Mouse (Mus musculus) MEL (cell line): ENCODE results near the gene Cyp26b1. TPM values are rescaled to one million over a fixed set of nuclear protein-coding genes. Genes with fewer than 3 reads are reported as not detected.

Experiments
- DNase-seq: peaks from one replicate; pipeline ENCODE4 v3.0.0; 2011; ENCODE audit warnings: low read depth, low spot score
- H3K27ac ChIP-seq: 2 replicates; pipeline ENCODE4 v1.5.1; 2012; ENCODE audit warnings: low read depth, mild to moderate bottlenecking, control low read depth, low read length, moderate library complexity; ENCODE audit not compliant: control insufficient read depth
- H3K27me3 ChIP-seq, 2 experiments: fragments of 150-350 bp in 1 of 2; sonication (generic) in 1 of 2; 2 replicates each; pipeline ENCODE4 v1.6.1; 2012; ENCODE audit warnings: low read length in 2 of 2, mild to moderate bottlenecking in 2 of 2, improper control_type of control experiment in 1 of 2, moderate library complexity in 1 of 2; ENCODE audit not compliant: insufficient read depth in 2 of 2, control insufficient read depth in 1 of 2
- H3K36me3 ChIP-seq, 2 experiments: 2 replicates each; pipeline ENCODE4 v1.6.1; 2012 to 2014; ENCODE audit warnings: low read length in 2 of 2, improper control_type of control experiment in 1 of 2, inconsistent platforms in 1 of 2, mild to moderate bottlenecking in 1 of 2; ENCODE audit not compliant: insufficient read depth in 2 of 2, control insufficient read depth in 1 of 2
- H3K4me1 ChIP-seq, 2 experiments: fragments of 150-350 bp in 1 of 2; sonication (generic) in 1 of 2; 2 replicates each; pipeline ENCODE4 v1.6.1; 2012; ENCODE audit warnings: low read length in 2 of 2, improper control_type of control experiment in 1 of 2, mild to moderate bottlenecking in 1 of 2; ENCODE audit not compliant: insufficient read depth in 2 of 2, control insufficient read depth in 1 of 2
- H3K4me3 ChIP-seq, 2 experiments: fragments of 150-350 bp in 1 of 2; sonication (generic) in 1 of 2; 2 replicates each; pipeline ENCODE4 v1.5.1; 2012; ENCODE audit warnings: low read depth in 2 of 2, low read length in 2 of 2, mild to moderate bottlenecking in 2 of 2, moderate library complexity in 2 of 2, control low read depth in 1 of 2, improper control_type of control experiment in 1 of 2; ENCODE audit not compliant: control insufficient read depth in 1 of 2, insufficient read depth in 1 of 2
- H3K79me2 ChIP-seq: 2 replicates; pipeline ENCODE4 v1.6.1; 2012; ENCODE audit warnings: mild to moderate bottlenecking, low read length, moderate library complexity; ENCODE audit not compliant: control insufficient read depth, poor library complexity, insufficient read depth
- H3K9ac ChIP-seq: 2 replicates; pipeline ENCODE4 v1.6.1; 2012; ENCODE audit warnings: low read depth, mild to moderate bottlenecking, control low read depth, low read length, moderate library complexity; ENCODE audit not compliant: control insufficient read depth, poor library complexity, severe bottlenecking
- H3K9me3 ChIP-seq: fragments of 150-350 bp; sonication (generic); replicated peaks from 2 replicates; pipeline ENCODE4 v1.6.1; 2012; ENCODE audit warnings: mild to moderate bottlenecking, low read length, improper control_type of control experiment, moderate library complexity; ENCODE audit not compliant: insufficient read depth
- CHD2 ChIP-seq: IDR thresholded peaks from 2 replicates; pipeline ENCODE4 v1.6.1; 2011; ENCODE audit warnings: low read length, improper control_type of control experiment
- CTCF ChIP-seq, 3 experiments: IDR thresholded peaks in 2 of 3; conservative IDR thresholded peaks in 1 of 3; 2 replicates each; pipeline ENCODE4 v1.5.1; 2011 to 2012; ENCODE audit warnings: low read length in 3 of 3, low read depth in 2 of 3, mild to moderate bottlenecking in 2 of 3, improper control_type of control experiment in 1 of 3, inconsistent platforms in 1 of 3, mixed read lengths in 1 of 3, moderate library complexity in 1 of 3; ENCODE audit not compliant: control insufficient read depth in 1 of 3, insufficient read depth in 1 of 3, poor library complexity in 1 of 3, severe bottlenecking in 1 of 3
- E2F4 ChIP-seq: IDR thresholded peaks from 2 replicates; pipeline ENCODE4 v1.6.1; 2011; ENCODE audit warnings: low read depth, low read length, improper control_type of control experiment, borderline replicate concordance
- ELF1 ChIP-seq: IDR thresholded peaks from 2 replicates; pipeline ENCODE4 v1.6.1; 2014; ENCODE audit warnings: low read depth, mild to moderate bottlenecking, inconsistent platforms, low read length, improper control_type of control experiment, moderate library complexity
- EP300 ChIP-seq, 2 experiments: IDR thresholded peaks; 2 replicates each; pipeline ENCODE4 v1.6.1; 2011; ENCODE audit warnings: improper control_type of control experiment in 2 of 2, low read length in 2 of 2, low read depth in 1 of 2, mild to moderate bottlenecking in 1 of 2
- ETS1 ChIP-seq: IDR thresholded peaks from 2 replicates; pipeline ENCODE4 v1.6.1; 2012; ENCODE audit warnings: low read depth, mild to moderate bottlenecking, inconsistent platforms, low read length, improper control_type of control experiment, moderate library complexity
- GABPA ChIP-seq: IDR thresholded peaks from 2 replicates; pipeline ENCODE4 v1.6.1; 2012; ENCODE audit warnings: low read depth, mild to moderate bottlenecking, inconsistent platforms, low read length, improper control_type of control experiment, moderate library complexity
- HCFC1 ChIP-seq: IDR thresholded peaks from 2 replicates; pipeline ENCODE4 v1.6.1; 2012; ENCODE audit warnings: low read depth, mild to moderate bottlenecking, inconsistent platforms, low read length, improper control_type of control experiment, moderate library complexity
- JUND ChIP-seq: IDR thresholded peaks from 2 replicates; pipeline ENCODE4 v1.6.1; 2011; ENCODE audit warnings: low read depth, mild to moderate bottlenecking, improper control_type of control experiment, low read length
- KAT2A ChIP-seq: conservative IDR thresholded peaks from 2 replicates; pipeline ENCODE4 v1.6.1; 2012; ENCODE audit warnings: low read depth, low read length, improper control_type of control experiment, inconsistent platforms
- MAFK ChIP-seq: IDR thresholded peaks from 2 replicates; pipeline ENCODE4 v1.6.1; 2011; ENCODE audit warnings: low read depth, mild to moderate bottlenecking, low read length, improper control_type of control experiment, borderline replicate concordance
- MAZ ChIP-seq: IDR thresholded peaks from 2 replicates; pipeline ENCODE4 v1.6.1; 2012; ENCODE audit warnings: low read depth, mild to moderate bottlenecking, inconsistent platforms, low read length, improper control_type of control experiment
- MXI1 ChIP-seq: IDR thresholded peaks from 2 replicates; pipeline ENCODE4 v1.6.1; 2011; ENCODE audit warnings: mild to moderate bottlenecking, low read depth, low read length, improper control_type of control experiment
- MYC ChIP-seq: IDR thresholded peaks from 2 replicates; pipeline ENCODE4 v1.6.1; 2011; ENCODE audit warnings: low read depth, mild to moderate bottlenecking, low read length, improper control_type of control experiment, moderate library complexity
- NELFE ChIP-seq: IDR thresholded peaks from 2 replicates; pipeline ENCODE4 v1.6.1; 2011; ENCODE audit warnings: low read depth, low read length, improper control_type of control experiment
- POLR2A ChIP-seq, 2 experiments: IDR thresholded peaks; 2 replicates each; pipeline ENCODE4 v1.6.1; 2011 to 2012; ENCODE audit warnings: low read length in 2 of 2, mild to moderate bottlenecking in 2 of 2, control low read depth in 1 of 2, improper control_type of control experiment in 1 of 2, low read depth in 1 of 2, moderate library complexity in 1 of 2; ENCODE audit not compliant: control insufficient read depth in 1 of 2, insufficient read depth in 1 of 2, poor library complexity in 1 of 2
- RCOR1 ChIP-seq: IDR thresholded peaks from 2 replicates; pipeline ENCODE4 v1.6.1; 2012; ENCODE audit warnings: low read depth, mild to moderate bottlenecking, inconsistent platforms, low read length, improper control_type of control experiment
- SMC3 ChIP-seq: IDR thresholded peaks from 2 replicates; pipeline ENCODE4 v1.6.1; 2011; ENCODE audit warnings: low read depth, low read length, improper control_type of control experiment
- TAL1 ChIP-seq: IDR thresholded peaks from 2 replicates; pipeline ENCODE4 v1.6.1; 2012; ENCODE audit warnings: mild to moderate bottlenecking, inconsistent platforms, low read length, moderate library complexity, mixed read lengths
- TBP ChIP-seq: IDR thresholded peaks from 2 replicates; pipeline ENCODE4 v1.8.0; 2011; ENCODE audit warnings: low read depth, low read length, improper control_type of control experiment
- USF1 ChIP-seq: IDR thresholded peaks from 2 replicates; pipeline ENCODE4 v1.6.1; 2014; ENCODE audit warnings: low read depth, mild to moderate bottlenecking, inconsistent platforms, low read length, improper control_type of control experiment, moderate library complexity
- USF2 ChIP-seq, 2 experiments: IDR thresholded peaks; 2 replicates each; pipeline ENCODE4 v1.6.1; 2011 to 2012; ENCODE audit warnings: improper control_type of control experiment in 2 of 2, low read length in 2 of 2, borderline replicate concordance in 1 of 2, inconsistent platforms in 1 of 2, low read depth in 1 of 2, mild to moderate bottlenecking in 1 of 2; ENCODE audit not compliant: insufficient read depth in 1 of 2
- ZC3H11A ChIP-seq: IDR thresholded peaks from 2 replicates; pipeline ENCODE4 v1.6.1; 2012; ENCODE audit warnings: low read depth, mild to moderate bottlenecking, inconsistent platforms, low read length, improper control_type of control experiment
- ZKSCAN1 ChIP-seq: IDR thresholded peaks from 2 replicates; pipeline ENCODE4 v1.6.1; 2012; ENCODE audit warnings: low read depth, mild to moderate bottlenecking, inconsistent platforms, low read length, improper control_type of control experiment, moderate library complexity
- polyA plus RNA-seq, 2 experiments: library from polyadenylated mRNA; stranded (reverse) in 1 of 2; unstranded in 1 of 2; fragments of >175 nt in 1 of 2; fragments of >200 nt in 1 of 2; gene quantifications; 2 replicates each; pipeline versions ENCODE4 v1.2.1 to v1.2.4; 2012; ENCODE audit warnings: low replicate concordance in 2 of 2, low read depth in 1 of 2; ENCODE audit not compliant: insufficient read length in 2 of 2, insufficient read depth in 1 of 2, missing spikeins in 1 of 2
- total RNA-seq: library from RNA; depleted of rRNA; stranded (reverse); fragments of 300-350 nt; gene quantifications from 2 replicates; pipeline ENCODE4 v1.2.3, GENCODE M21; 2012

Cyp26b1 gene
- total and polyA plus RNA-seq, 3 experiments, result not detected

GRCm38 (mm10) chr6:84538681-84539080 is 55.0 kb downstream of the Cyp26b1 start:
- Histone ChIP-seq H3K9ac (no peak overlapping the region), H3K79me2 (no peaks in the 10 kb centered on the region), H3K27ac (no peak overlapping the region), H3K36me3 (no peaks in the 10 kb centered on the region), H3K4me1 (no peaks in the 10 kb centered on the region), H3K4me3 (no peak overlapping the region), H3K9me3 (no peaks in the 10 kb centered on the region), H3K27me3 (no peaks in the 10 kb centered on the region; a peak in 1 of 4 replicates)
- TF ChIP-seq CTCF (IDR thresholded peaks at IDR 0.05 in 2 of 3, conservative IDR thresholded peaks at IDR 0.05 in 1 of 3; ENCODE audit: control insufficient read depth in 1 of 3, insufficient read depth in 1 of 3, low read depth in 2 of 3, low read length in 3 of 3, poor library complexity in 1 of 3, severe bottlenecking in 1 of 3) (no peak), GABPA (no peak), MYC (no peak), CHD2 (no peak), EP300 (IDR thresholded peaks at IDR 0.05; ENCODE audit: low read depth in 1 of 2, low read length in 2 of 2) (no peak), HCFC1 (no peak), ZKSCAN1 (no peak), ETS1 (no peak), E2F4 (no peak), POLR2A (IDR thresholded peaks at IDR 0.05; ENCODE audit: control insufficient read depth in 1 of 2, insufficient read depth in 1 of 2, low read depth in 1 of 2, low read length in 2 of 2, poor library complexity in 1 of 2) (no peak), TAL1 (no peak), JUND (no peak), RCOR1 (no peak), NELFE (no peak), SMC3 (no peak)
- DNase-seq, result no peak

GRCm38 (mm10) chr6:84537611-84538197 is 56.0 kb downstream of the Cyp26b1 start:
- no peak for DNase-seq
- H3K4me1 ChIP-seq, result no peaks in the 10 kb centered on the region
- no peaks in the 10 kb centered on the region for H3K79me2 ChIP-seq

GRCm38 (mm10) chr6:84534944-84535343 is 58.8 kb downstream of the Cyp26b1 start:
- H3K79me2 ChIP-seq, result no peaks in the 10 kb centered on the region
- DNase-seq, result no peak
- no peak overlapping the region for H3K27ac ChIP-seq
- no peaks in the 10 kb centered on the region for H3K4me1 ChIP-seq
- H3K9ac ChIP-seq, result no peak overlapping the region
- no peaks in the 10 kb centered on the region; a peak in 1 of 4 replicates for H3K27me3 ChIP-seq
- no peaks in the 10 kb centered on the region for H3K36me3 ChIP-seq
- no peak for TF ChIP-seq MAZ
- no peak for TF ChIP-seq POLR2A (IDR thresholded peaks at IDR 0.05; ENCODE audit: control insufficient read depth in 1 of 2, insufficient read depth in 1 of 2, low read depth in 1 of 2, low read length in 2 of 2, poor library complexity in 1 of 2)
- TF ChIP-seq MYC, result no peak
- no peak for TF ChIP-seq ZKSCAN1
- TF ChIP-seq USF2 (IDR thresholded peaks at IDR 0.05; ENCODE audit: borderline replicate concordance in 1 of 2, insufficient read depth in 1 of 2, low read depth in 1 of 2, low read length in 2 of 2), result no peak
- no peak for TF ChIP-seq GABPA
- no peak for TF ChIP-seq MAFK
- TF ChIP-seq CHD2, result no peak
- TF ChIP-seq MXI1, result no peak
- no peak for TF ChIP-seq KAT2A
- no peak for TF ChIP-seq USF1
- no peak for TF ChIP-seq ELF1
- no peak for TF ChIP-seq NELFE
- TF ChIP-seq JUND, result no peak
- TF ChIP-seq ZC3H11A, result no peak
- no peak for TF ChIP-seq TBP
- H3K4me3 ChIP-seq, result no peak overlapping the region
- no peaks in the 10 kb centered on the region for H3K9me3 ChIP-seq

More at GRCm38 (mm10) chr6:84537611-84538197, 56.0 kb downstream of the Cyp26b1 start:
- H3K9ac ChIP-seq, result no peak overlapping the region
- TF ChIP-seq KAT2A, result no peak
- no peak for TF ChIP-seq E2F4
- no peak for TF ChIP-seq USF1
- H3K27me3 ChIP-seq, result no peaks in the 10 kb centered on the region; a peak in 1 of 4 replicates
- H3K4me3 ChIP-seq, result no peak overlapping the region
- no peaks in the 10 kb centered on the region for H3K36me3 ChIP-seq
- H3K27ac ChIP-seq, result no peak overlapping the region
- H3K9me3 ChIP-seq, result no peaks in the 10 kb centered on the region
